ENCODE assay signal across 8 mouse cellular contexts in the genomic region with DNA sequence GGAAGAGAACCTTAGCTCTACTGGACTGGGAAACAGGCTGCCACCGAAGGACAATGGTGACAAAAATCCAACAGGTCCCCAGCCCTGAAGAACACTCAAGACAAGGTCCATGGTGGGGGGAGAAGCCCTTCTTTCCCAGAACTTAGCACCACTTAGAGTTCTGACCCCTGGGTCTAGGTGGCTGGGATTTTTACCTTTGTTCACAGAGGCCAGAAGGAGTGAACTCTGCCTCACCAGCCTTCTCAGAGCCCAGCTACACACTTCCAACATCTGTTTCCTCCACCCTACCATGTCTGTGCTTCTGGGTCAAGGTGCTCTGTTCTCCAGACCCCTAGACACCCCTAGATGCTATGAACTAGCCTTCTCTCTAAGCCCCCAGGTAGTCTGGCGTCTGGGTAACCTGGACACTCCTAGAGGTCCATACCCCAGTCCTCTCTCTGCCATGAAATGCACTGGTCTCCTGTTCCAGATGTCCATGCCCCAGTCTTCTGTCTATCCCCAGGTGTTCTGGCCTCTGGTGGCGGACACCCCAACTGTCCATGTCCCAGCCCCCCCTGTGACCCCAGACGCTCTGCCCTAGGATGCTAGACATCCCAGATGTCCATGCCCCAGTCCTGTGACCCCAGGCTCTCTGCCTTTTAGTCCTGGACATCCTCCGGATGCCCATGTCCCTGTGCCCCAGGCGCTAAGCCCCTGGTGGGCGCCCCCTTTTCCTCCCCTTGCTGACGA. TPM values are rescaled to one million over a fixed set of nuclear protein-coding genes. Genes with fewer than 3 reads are reported as not detected.
DNase-seq lines count a peak whose midpoint lies in the region; ATAC-seq lines count a peak whose summit lies in the region.

No protein-coding gene starts in this region.

- H3K4me2 ChIP-seq in lung, embryonic 15.5 days = peak overlapping the region; percentile 84
- H3K4me2 ChIP-seq in embryonic facial prominence, embryonic 12.5 days (replicated peaks) = peak overlapping the region; percentile 79
- peak overlapping the region; percentile 81 for H3K4me2 ChIP-seq in intestine, embryonic 14.5 days (ENCODE audit: low read length)
- peak overlapping the region; percentile 92 for H3K4me2 ChIP-seq in midbrain, embryonic 13.5 days (replicated peaks)

- no peaks in the 10 kb centered on the region for H3K36me3 ChIP-seq in lung, embryonic 15.5 days
- H3K36me3 ChIP-seq in embryonic facial prominence, embryonic 12.5 days = no peaks in the 10 kb centered on the region
- H3K36me3 ChIP-seq in intestine, embryonic 14.5 days (ENCODE audit: control insufficient read depth, insufficient read depth, low read length) = peaks cover 10% of the 10 kb centered on the region; the same call in 1 of the 2 replicates
- H3K36me3 ChIP-seq in midbrain, embryonic 13.5 days = no peaks in the 10 kb centered on the region; the same call in 1 of the 2 replicates

- no peak overlapping the region for H3K27ac ChIP-seq in lung, embryonic 15.5 days
- no peak overlapping the region for H3K27ac ChIP-seq in embryonic facial prominence, embryonic 12.5 days
- H3K27ac ChIP-seq in intestine, embryonic 14.5 days (ENCODE audit: low read depth) = peak overlapping the region; percentile 22; the same call in 1 of the 2 replicates
- peak overlapping the region; percentile 62 for H3K27ac ChIP-seq in midbrain, embryonic 13.5 days

- H3K27me3 ChIP-seq in lung, embryonic 15.5 days = no peaks in the 10 kb centered on the region
- no peaks in the 10 kb centered on the region for H3K27me3 ChIP-seq in embryonic facial prominence, embryonic 12.5 days
- no peaks in the 10 kb centered on the region for H3K27me3 ChIP-seq in intestine, embryonic 14.5 days (replicated peaks; ENCODE audit: control insufficient read depth, insufficient read depth, low read length)
- H3K27me3 ChIP-seq in midbrain, embryonic 13.5 days = no peaks in the 10 kb centered on the region

- no peak for DNase-seq in lung, postnatal 14 days
- DNase-seq in intestine, embryonic 14.5 days (ENCODE audit: low spot score) = no peak
- no peak for DNase-seq in right cerebral cortex, adult 18-20 months
- no peak for DNase-seq in gastrocnemius, postnatal 10 days
- DNase-seq in urinary bladder, postnatal 25 days (ENCODE audit: low spot score) = no peak

- H3K9me3 ChIP-seq in lung, embryonic 15.5 days = no peaks in the 10 kb centered on the region
- no peaks in the 10 kb centered on the region for H3K9me3 ChIP-seq in embryonic facial prominence, embryonic 12.5 days
- no peaks in the 10 kb centered on the region for H3K9me3 ChIP-seq in intestine, embryonic 14.5 days (ENCODE audit: control insufficient read depth, low read length)
- H3K9me3 ChIP-seq in midbrain, embryonic 13.5 days = no peaks in the 10 kb centered on the region

- H3K9ac ChIP-seq in lung, embryonic 15.5 days = peak overlapping the region; percentile 75
- H3K9ac ChIP-seq in embryonic facial prominence, embryonic 12.5 days = peak overlapping the region; percentile 70
- H3K9ac ChIP-seq in intestine, embryonic 14.5 days (ENCODE audit: low read length) = peak overlapping the region; percentile 73
- peak overlapping the region; percentile 90 for H3K9ac ChIP-seq in midbrain, embryonic 13.5 days (replicated peaks)

- ATAC-seq in lung, embryonic 15.5 days (ENCODE audit: borderline replicate concordance, extremely low read depth, low FRiP score, low TSS enrichment) = peak; percentile 43
- peak; percentile 19; the same call in 1 of the 2 replicates for ATAC-seq in embryonic facial prominence, embryonic 12.5 days (ENCODE audit: insufficient number of reproducible peaks, insufficient read depth, low FRiP score, low TSS enrichment)
- peak; percentile 14 for ATAC-seq in intestine, embryonic 14.5 days (replicated peaks; ENCODE audit: low FRiP score, low TSS enrichment, low read depth)
- ATAC-seq in midbrain, embryonic 13.5 days = peak; percentile 55

- 17% methylated on average over 7 of the region's 8 CpGs for WGBS in lung, embryonic 15.5 days
- 14% methylated on average over 8 of the region's 8 CpGs for WGBS in embryonic facial prominence, embryonic 12.5 days
- 15% methylated on average over 8 of the region's 8 CpGs for whole genome bisulfite sequencing in intestine, embryonic 14.5 days
- WGBS in midbrain, embryonic 13.5 days = 17% methylated on average over 8 of the region's 8 CpGs

- H3K4me3 ChIP-seq in lung, embryonic 15.5 days = peak overlapping the region; percentile 83
- H3K4me3 ChIP-seq in embryonic facial prominence, embryonic 12.5 days = peak overlapping the region; percentile 75
- H3K4me3 ChIP-seq in intestine, embryonic 14.5 days (ENCODE audit: low read depth, low read length) = peak overlapping the region; percentile 85
- peak overlapping the region; percentile 82 for H3K4me3 ChIP-seq in midbrain, embryonic 13.5 days (replicated peaks)

- peaks cover 13% of the 10 kb centered on the region for H3K4me1 ChIP-seq in lung, embryonic 15.5 days
- H3K4me1 ChIP-seq in embryonic facial prominence, embryonic 12.5 days = peaks cover 10% of the 10 kb centered on the region
- peaks cover 9% of the 10 kb centered on the region; the same call in 1 of the 2 replicates for H3K4me1 ChIP-seq in intestine, embryonic 14.5 days (replicated peaks; ENCODE audit: control insufficient read depth, insufficient read depth, low read length)
- peaks cover 16% of the 10 kb centered on the region for H3K4me1 ChIP-seq in midbrain, embryonic 13.5 days (replicated peaks)

RNA-seq across cellular contexts. Expression of gene Arfgap3, which starts 0.7 kb away (rescaled TPM):
- polyA plus RNA-seq in lung, embryonic 15.5 days (2015; fragmentation: Nextera tagmentation; extraction: Ambion mirVana) = 38.3 and 43.9 TPM in 2 replicates
- 43.2 and 43.3 TPM in 2 replicates for polyA plus RNA-seq in embryonic facial prominence, embryonic 12.5 days (2016; fragmentation: Nextera tagmentation; extraction: Ambion mirVana)
- polyA plus RNA-seq in intestine, embryonic 14.5 days (2014; fragmentation: Nextera tagmentation; extraction: Ambion mirVana) = 53.5 and 54.6 TPM in 2 replicates
- 39.2 and 39.5 TPM in 2 replicates for polyA plus RNA-seq in midbrain, embryonic 13.5 days (2015; fragmentation: Nextera tagmentation; extraction: Ambion mirVana)
- total RNA-seq in gastrocnemius, postnatal 10 days (2021) = 10 to 100 TPM; 12.3 to 16.0 TPM

Comparison
In these comparisons a context has a peak if more than half of its experiments do, and no peak if none do; other contexts are left out.
1. H3K27ac ChIP-seq: peak in intestine, embryonic 14.5 days (single experiment) and midbrain, embryonic 13.5 days (single experiment); none in lung, embryonic 15.5 days (single experiment) and embryonic facial prominence, embryonic 12.5 days (single experiment).
2. Peak in every context shown above with its lines, with median percentiles within 50 percentile points of each other: ATAC-seq, H3K4me2 ChIP-seq, H3K4me3 ChIP-seq and H3K9ac ChIP-seq.